Mouse (Mus musculus) embryonic facial prominence, embryonic 12.5 days (tissue): ENCODE data around the gene Gm5065. TPM values are rescaled to one million over a fixed set of nuclear protein-coding genes. Genes with fewer than 3 reads are reported as not detected.

Source experiments
- ATAC-seq: fragments of 200-750 bp; cut with Nextera tagmentation; 2 replicates; pipeline ENCODE4 v1.8.0; 2017; ENCODE audit not compliant: insufficient number of reproducible peaks, insufficient read depth, low FRiP score, low TSS enrichment
- H3K27ac ChIP-seq: fragments of 300-500 bp; sonication (generic); 2 replicates; pipeline ENCODE4 v1.5.1; 2016; ENCODE audit warnings: mild to moderate bottlenecking
- H3K27me3 ChIP-seq: fragments of 300-500 bp; sonication (generic); 2 replicates; pipeline ENCODE4 v1.6.1; 2016; ENCODE audit warnings: mild to moderate bottlenecking, moderate library complexity
- H3K36me3 ChIP-seq: fragments of 300-500 bp; sonication (generic); 2 replicates; pipeline ENCODE4 v1.6.1; 2016; ENCODE audit warnings: mild to moderate bottlenecking
- H3K4me1 ChIP-seq: fragments of 300-500 bp; sonication (generic); 2 replicates; pipeline ENCODE4 v1.6.1; 2016
- H3K4me2 ChIP-seq: fragments of 300-500 bp; sonication (generic); replicated peaks from 2 replicates; pipeline ENCODE4 v1.6.1; 2016; ENCODE audit warnings: mild to moderate bottlenecking, moderate library complexity
- H3K4me3 ChIP-seq: fragments of 300-500 bp; sonication (generic); 2 replicates; pipeline ENCODE4 v1.5.1; 2016; ENCODE audit warnings: mild to moderate bottlenecking
- H3K9ac ChIP-seq: fragments of 300-500 bp; sonication (generic); 2 replicates; pipeline ENCODE4 v1.6.1; 2016; ENCODE audit warnings: mild to moderate bottlenecking, moderate library complexity
- H3K9me3 ChIP-seq: fragments of 300-500 bp; sonication (generic); 2 replicates; pipeline ENCODE4 v1.6.1; 2016; ENCODE audit warnings: mild to moderate bottlenecking, moderate library complexity
- WGBS: fragments of 180-500 bp; shearing (Covaris S2); methylation state at CpG from one replicate; pipeline ENCODE4 v1.1.7; 2016; 5-methylcytosine and 5-hydroxymethylcytosine counted together
- polyA plus RNA-seq: library from polyadenylated mRNA; unstranded; fragments of >200 nt; fragmentation: Nextera tagmentation; extraction: Ambion mirVana; gene quantifications from 2 replicates; pipeline ENCODE4 v1.2.1, GENCODE M21; 2016

The Gm5065 gene
- not detected in 2 replicates for polyA plus RNA-seq

GRCm38 (mm10) chr7:5350237-5350636, at the start of gene Gm5065:
Gene Gm5065 (plus strand): TSS chr7:5350537.
- H3K27ac ChIP-seq = no peak within 1 kb of the TSS
- no peak within 1 kb of the TSS for H3K4me3 ChIP-seq
- no peak within 1 kb of the TSS for H3K4me2 ChIP-seq
- 92% methylated on average over 1 of the region's 1 CpGs for WGBS
- no peak for ATAC-seq
- H3K9me3 ChIP-seq = peaks cover 32% of the 10 kb centered on the region
- no peaks in the 10 kb centered on the region for H3K27me3 ChIP-seq
- no peaks in the 10 kb centered on the region for H3K36me3 ChIP-seq
- no peak within 1 kb of the TSS for H3K9ac ChIP-seq
- H3K4me1 ChIP-seq = no peaks in the 10 kb centered on the region

- no peak overlapping the region for H3K27ac ChIP-seq
- no peak overlapping the region for H3K4me2 ChIP-seq
- H3K4me1 ChIP-seq = no peaks in the 10 kb centered on the region
- peaks cover 20% of the 10 kb centered on the region; the same call in 1 of the 2 replicates for H3K9me3 ChIP-seq
- H3K27me3 ChIP-seq = no peaks in the 10 kb centered on the region
- ATAC-seq = no peak
- no peak overlapping the region for H3K4me3 ChIP-seq
- 83% methylated on average over 1 of the region's 1 CpGs for WGBS
- no peak overlapping the region for H3K9ac ChIP-seq
- H3K36me3 ChIP-seq = no peaks in the 10 kb centered on the region
These were observed 22.8 kb upstream of the Gm5065 start for GRCm38 (mm10) chr7:5327511-5327910.

DNA sequence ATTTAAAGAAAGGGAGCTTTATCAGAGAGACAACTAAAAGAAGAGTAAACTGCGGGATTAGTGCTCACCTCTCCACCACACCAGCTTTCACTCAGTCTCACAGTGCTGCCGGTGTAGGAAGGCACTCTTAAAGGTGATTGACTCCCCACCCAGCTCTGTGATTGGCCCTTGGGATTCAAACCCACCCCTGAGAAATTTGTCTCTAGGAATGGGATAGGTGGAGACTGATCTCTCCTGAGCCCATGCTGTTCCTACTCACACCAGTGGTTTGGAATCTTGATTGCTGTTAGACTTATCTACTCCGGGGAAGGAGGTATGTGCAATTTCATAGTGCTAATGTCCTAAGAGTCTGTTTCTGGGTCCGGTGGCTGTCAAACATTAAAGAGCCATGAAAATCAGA, 598 bp downstream of the Gm5065 start, which contains the start of gene Nlrp2:
TSS of gene Nlrp2 (minus strand) at position 101 of the 400 bp plus-strand sequence.
- Histone ChIP-seq H3K27ac (no peak within 1 kb of the TSS), H3K9ac (no peak within 1 kb of the TSS), H3K4me2 (no peak within 1 kb of the TSS), H3K36me3 (no peaks in the 10 kb centered on the region), H3K9me3 (peaks cover 35% of the 10 kb centered on the region), H3K4me3 (no peak within 1 kb of the TSS), H3K4me1 (no peaks in the 10 kb centered on the region), H3K27me3 (no peaks in the 10 kb centered on the region)
- ATAC-seq = no peak
- WGBS = 79% methylated on average over 4 of the region's 4 CpGs

DNA sequence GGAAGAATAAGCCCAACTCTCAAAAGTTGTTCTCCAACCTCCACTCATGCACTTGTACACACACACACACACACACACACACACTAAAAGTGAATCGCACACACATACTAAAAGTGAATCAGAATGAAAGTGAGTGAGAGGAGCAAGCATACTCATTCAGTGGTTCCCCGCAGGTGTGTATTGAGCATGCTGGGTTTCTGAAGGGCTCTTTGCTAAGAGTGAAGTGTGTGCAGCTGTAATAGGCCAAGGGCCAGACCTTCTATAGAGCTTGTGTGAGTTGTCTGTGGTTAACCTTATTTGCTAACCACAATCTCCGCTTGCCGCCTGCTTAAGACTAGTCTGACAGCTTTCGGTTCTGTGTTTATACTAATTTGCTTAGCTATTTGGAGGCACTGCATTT, 13.3 kb downstream of the Gm5065 start:
- no peak overlapping the region for H3K9ac ChIP-seq
- WGBS = 95% methylated on average over 5 of the region's 5 CpGs
- no peak overlapping the region for H3K4me3 ChIP-seq
- no peak overlapping the region for H3K27ac ChIP-seq
- no peaks in the 10 kb centered on the region for H3K27me3 ChIP-seq
- H3K9me3 ChIP-seq = peaks cover 31% of the 10 kb centered on the region
- H3K36me3 ChIP-seq = no peaks in the 10 kb centered on the region
- no peak overlapping the region for H3K4me2 ChIP-seq
- no peaks in the 10 kb centered on the region for H3K4me1 ChIP-seq
- ATAC-seq = no peak

GRCm38 (mm10) chr7:5366724-5367123, 16.4 kb downstream of the Gm5065 start:
- WGBS = 76% methylated on average over 2 of the region's 2 CpGs
- Histone ChIP-seq H3K4me1 (no peaks in the 10 kb centered on the region), H3K4me2 (no peak overlapping the region), H3K9me3 (peaks cover 28% of the 10 kb centered on the region), H3K4me3 (no peak overlapping the region), H3K9ac (no peak overlapping the region), H3K27ac (no peak overlapping the region), H3K27me3 (no peaks in the 10 kb centered on the region), H3K36me3 (no peaks in the 10 kb centered on the region)
- ATAC-seq = no peak

- ATAC-seq = no peak
- H3K4me1 ChIP-seq = no peaks in the 10 kb centered on the region
- H3K27ac ChIP-seq = no peak overlapping the region
- H3K9ac ChIP-seq = no peak overlapping the region
- no peaks in the 10 kb centered on the region for H3K27me3 ChIP-seq
- WGBS = 56% methylated on average over 2 of the region's 2 CpGs
- H3K9me3 ChIP-seq = peaks cover 13% of the 10 kb centered on the region
- H3K36me3 ChIP-seq = no peaks in the 10 kb centered on the region
- H3K4me2 ChIP-seq = no peak overlapping the region
- no peak overlapping the region for H3K4me3 ChIP-seq
These were observed 55.9 kb downstream of the Gm5065 start for GRCm38 (mm10) chr7:5406201-5406600.

Other genes with a start within 250 kb of the Gm5065 start
- gene Rfpl4, start 233.6 kb upstream of the Gm5065 start, polyA plus RNA-seq = not detected in 2 replicates
- gene Rasl2-9, start 224.6 kb upstream of the Gm5065 start, polyA plus RNA-seq = 0.22 and 0.27 TPM in 2 replicates
- not detected in 2 replicates for gene Vmn1r55, start 200.9 kb upstream of the Gm5065 start, polyA plus RNA-seq
- gene Vmn1r56, start 153.8 kb upstream of the Gm5065 start, polyA plus RNA-seq = not detected in 2 replicates
- gene Vmn1r57, start 132.0 kb upstream of the Gm5065 start, polyA plus RNA-seq = not detected in 2 replicates
- gene Nlrp2, start 498 bp downstream of the Gm5065 start, polyA plus RNA-seq = not detected in 2 replicates
- not detected in 2 replicates for gene Vmn1r58, start 62.9 kb downstream of the Gm5065 start, polyA plus RNA-seq
- gene Vmn1r59, start 106.2 kb downstream of the Gm5065 start, polyA plus RNA-seq = not detected in 2 replicates
- gene Vmn2r28, start 143.4 kb downstream of the Gm5065 start, polyA plus RNA-seq = not detected in 2 replicates
- gene Vmn1r60, start 196.8 kb downstream of the Gm5065 start, polyA plus RNA-seq = not detected in 2 replicates